Mouse (Mus musculus): ENCODE results near the gene Napa.

The Napa gene

GRCm38 (mm10) chr7:16101081-16101480 is 2.8 kb downstream of the Napa start:
- no peak for DNase-seq

- no peak for DNase-seq
Measured at GRCm38 (mm10) chr7:16101726-16102475, 3.6 kb downstream of the Napa start.

GRCm38 (mm10) chr7:16102686-16103226 is 4.5 kb downstream of the Napa start:
- no peak for DNase-seq

- DNase-seq = no peak
Measured at GRCm38 (mm10) chr7:16103760-16104159, 5.5 kb downstream of the Napa start.

- no peak for DNase-seq
Measured at GRCm38 (mm10) chr7:16104611-16105388, 6.5 kb downstream of the Napa start.

GRCm38 (mm10) chr7:16108886-16109542 is 10.8 kb downstream of the Napa start:
- DNase-seq = no peak

- DNase-seq = no peak
Measured at GRCm38 (mm10) chr7:16110158-16110557, 11.9 kb downstream of the Napa start.

GRCm38 (mm10) chr7:16111284-16112090 is 13.2 kb downstream of the Napa start:
- no peak for DNase-seq

- DNase-seq = no peak
Measured at GRCm38 (mm10) chr7:16116418-16116817, 18.2 kb downstream of the Napa start.

- DNase-seq = no peak
Measured at GRCm38 (mm10) chr7:16117100-16117499, 18.8 kb downstream of the Napa start.

- DNase-seq = peak; percentile 90 to 93
Measured at GRCm38 (mm10) chr7:16119569-16120261, 21.5 kb downstream of the Napa start, which contains the start of gene Kptn. Kptn (plus strand) TSS chr7:16119895.

GRCm38 (mm10) chr7:16120262-16120600 is 22.0 kb downstream of the Napa start:
- DNase-seq = no peak

GRCm38 (mm10) chr7:16125829-16126228 is 27.6 kb downstream of the Napa start:
- no peak for DNase-seq

- DNase-seq = no peak
Measured at GRCm38 (mm10) chr7:16128344-16128743, 30.1 kb downstream of the Napa start.

GRCm38 (mm10) chr7:16128899-16129298 is 30.6 kb downstream of the Napa start:
- DNase-seq = no peak

GRCm38 (mm10) chr7:16129421-16129845 is 31.2 kb downstream of the Napa start, which contains the start of gene Slc8a2:
Slc8a2 (plus strand) TSS chr7:16129826.
- DNase-seq = peak; percentile 81 to 83

GRCm38 (mm10) chr7:16129846-16130691 is 31.8 kb downstream of the Napa start:
- no peak for DNase-seq

GRCm38 (mm10) chr7:16130956-16131634 is 32.8 kb downstream of the Napa start:
- DNase-seq = no peak

- DNase-seq = no peak
Measured at GRCm38 (mm10) chr7:16132161-16132581, 33.9 kb downstream of the Napa start.

GRCm38 (mm10) chr7:16132926-16133325 is 34.7 kb downstream of the Napa start:
- DNase-seq = no peak
